Comparison of ENCODE assay signal across 19 mouse cellular contexts in genomic region chr1:74289740-74290139, GRCm38 (mm10). TPM values are rescaled to one million over a fixed set of nuclear protein-coding genes. Genes with fewer than 3 reads are reported as not detected.
DNase-seq lines count a peak whose midpoint lies in the region; ATAC-seq lines count a peak whose summit lies in the region.
"Had no signal": no experiment of that assay in that cellular context is flagged by ENCODE, and none has a peak within 500 bp of the region (broad histone marks: within the 10 kb centered on the region; RNA-seq: fewer than 3 reads in every experiment).

No protein-coding gene starts in this region.

- H3K36me3 ChIP-seq in heart, embryonic 11.5 days (ENCODE audit: control insufficient read depth, insufficient read depth, low read length): peaks cover 14% of the 10 kb centered on the region
- peaks cover 65% of the 10 kb centered on the region for H3K36me3 ChIP-seq in limb, embryonic 13.5 days
- H3K36me3 ChIP-seq in limb, embryonic 10.5 days: peaks cover 68% of the 10 kb centered on the region
- H3K36me3 ChIP-seq in heart, embryonic 16.5 days (ENCODE audit: control insufficient read depth, insufficient read depth): peaks cover 26% of the 10 kb centered on the region
- H3K36me3 ChIP-seq in liver, embryonic 13.5 days: peaks cover 58% of the 10 kb centered on the region

- ATAC-seq in heart, embryonic 11.5 days (replicated peaks; ENCODE audit: insufficient number of reproducible peaks, low FRiP score, low TSS enrichment): no peak
- no peak for ATAC-seq in limb, embryonic 13.5 days (ENCODE audit: low FRiP score, low read depth)
- ATAC-seq in heart, embryonic 16.5 days (replicated peaks; ENCODE audit: extremely low read depth, insufficient read depth, low FRiP score): no peak
- no peak for ATAC-seq in liver, embryonic 13.5 days (ENCODE audit: low read depth)
- ATAC-seq: CD4-positive, CD25-positive, alpha-beta regulatory T cell, adult 4 months had no signal

- intact Hi-C loops in heart, postnatal 14 days (cut with DNase I): loop anchor here (1.0 to 5.0 kb wide), 4 partner anchors 19 to 163 kb away; partner anchors contain the start of gene Catip

- no peak overlapping the region for H3K4me3 ChIP-seq in heart, embryonic 11.5 days (ENCODE audit: low read depth, low read length)
- H3K4me3 ChIP-seq in limb, embryonic 13.5 days: no peak overlapping the region
- H3K4me3 ChIP-seq in limb, embryonic 10.5 days: no peak overlapping the region
- H3K4me3 ChIP-seq in heart, embryonic 16.5 days (ENCODE audit: low read length): no peak overlapping the region
- no peak overlapping the region for H3K4me3 ChIP-seq in liver, embryonic 13.5 days (replicated peaks)
- H3K4me3 ChIP-seq: limb, embryonic 12.5 days; midbrain, embryonic 12.5 days; myocyte had no signal

- no peak for DNase-seq in heart, postnatal 14 days
- DNase-seq in limb, embryonic 10.5 days (ENCODE audit: low spot score): no peak
- DNase-seq in liver, embryonic 13.5 days: no peak
- DNase-seq in natural killer cell, adult 2 months (ENCODE audit: low spot score in 2 of 2): no peak
- DNase-seq: adrenal gland, adult 8-10 months; gastrocnemius, postnatal 36 days; kidney, adult 8-10 months; spleen, adult 18-20 months; thymus, postnatal 36 days had no signal

- H3K4me2 ChIP-seq in heart, embryonic 11.5 days: no peak overlapping the region
- H3K4me2 ChIP-seq in limb, embryonic 13.5 days (replicated peaks): no peak overlapping the region
- H3K4me2 ChIP-seq in heart, embryonic 16.5 days (ENCODE audit: low read depth, low read length): 0 out of 2 replicates have a peak overlapping the region, but pooled peaks have one; percentile 24
- no peak overlapping the region for H3K4me2 ChIP-seq in liver, embryonic 13.5 days
- H3K4me2 ChIP-seq: hindbrain, embryonic 14.5 days; limb, embryonic 12.5 days; midbrain, embryonic 12.5 days had no signal

- no peaks in the 10 kb centered on the region for H3K9me3 ChIP-seq in heart, embryonic 11.5 days (replicated peaks; ENCODE audit: control insufficient read depth, low read length)
- H3K9me3 ChIP-seq in limb, embryonic 13.5 days: no peaks in the 10 kb centered on the region
- H3K9me3 ChIP-seq in limb, embryonic 10.5 days (replicated peaks): no peaks in the 10 kb centered on the region
- H3K9me3 ChIP-seq in heart, embryonic 16.5 days (replicated peaks; ENCODE audit: control insufficient read depth, low read length): no peaks in the 10 kb centered on the region
- no peaks in the 10 kb centered on the region for H3K9me3 ChIP-seq in liver, embryonic 13.5 days (replicated peaks)
- H3K9me3 ChIP-seq: limb, embryonic 12.5 days; midbrain, embryonic 12.5 days had no signal

- H3K27ac ChIP-seq in heart, embryonic 11.5 days (ENCODE audit: low read depth, low read length): peak overlapping the region; percentile 22
- H3K27ac ChIP-seq in limb, embryonic 13.5 days: no peak overlapping the region
- no peak overlapping the region for H3K27ac ChIP-seq in limb, embryonic 10.5 days
- H3K27ac ChIP-seq in heart, embryonic 16.5 days (ENCODE audit: low read length): peak overlapping the region; percentile 92
- 0 out of 2 replicates have a peak overlapping the region, but pooled peaks have one; percentile 21 for H3K27ac ChIP-seq in liver, embryonic 13.5 days
- H3K27ac ChIP-seq: hindbrain, embryonic 14.5 days; limb, embryonic 12.5 days; macrophage; midbrain, embryonic 12.5 days had no signal

- 59% methylated on average over 2 of the region's 2 CpGs for WGBS in heart, embryonic 11.5 days (ENCODE audit: insufficient replicate concordance)
- 81% methylated on average over 2 of the region's 2 CpGs for WGBS in limb, embryonic 13.5 days
- WGBS in limb, embryonic 10.5 days: 74% methylated on average over 2 of the region's 2 CpGs
- WGBS in heart, embryonic 16.5 days: 51% methylated on average over 2 of the region's 2 CpGs
- WGBS in liver, embryonic 13.5 days (ENCODE audit: insufficient replicate concordance): 80% methylated on average over 2 of the region's 2 CpGs

- H3K27me3 ChIP-seq in heart, embryonic 11.5 days (ENCODE audit: control insufficient read depth, insufficient read depth, low read length): no peaks in the 10 kb centered on the region
- no peaks in the 10 kb centered on the region for H3K27me3 ChIP-seq in limb, embryonic 13.5 days
- no peaks in the 10 kb centered on the region for H3K27me3 ChIP-seq in limb, embryonic 10.5 days (ENCODE audit: low read depth, poor library complexity, severe bottlenecking)
- H3K27me3 ChIP-seq in heart, embryonic 16.5 days (ENCODE audit: control insufficient read depth, insufficient read depth, low read length): no peaks in the 10 kb centered on the region
- no peaks in the 10 kb centered on the region for H3K27me3 ChIP-seq in liver, embryonic 13.5 days
- H3K27me3 ChIP-seq: limb, embryonic 12.5 days; midbrain, embryonic 12.5 days had no signal

- H3K4me1 ChIP-seq in heart, embryonic 11.5 days (ENCODE audit: control insufficient read depth, insufficient read depth, low read length): peaks cover 50% of the 10 kb centered on the region
- peaks cover 21% of the 10 kb centered on the region for H3K4me1 ChIP-seq in limb, embryonic 13.5 days
- peaks cover 16% of the 10 kb centered on the region for H3K4me1 ChIP-seq in limb, embryonic 10.5 days
- peaks cover 77% of the 10 kb centered on the region for H3K4me1 ChIP-seq in heart, embryonic 16.5 days (ENCODE audit: control insufficient read depth, insufficient read depth, low read length)
- H3K4me1 ChIP-seq in liver, embryonic 13.5 days (replicated peaks): peaks cover 65% of the 10 kb centered on the region

- no peak overlapping the region for H3K9ac ChIP-seq in heart, embryonic 11.5 days (ENCODE audit: low read depth, low read length)
- 0 out of 2 replicates have a peak overlapping the region, but pooled peaks have one; percentile 8 for H3K9ac ChIP-seq in limb, embryonic 13.5 days
- H3K9ac ChIP-seq in heart, embryonic 16.5 days (ENCODE audit: low read length): peak overlapping the region; percentile 55
- no peak overlapping the region for H3K9ac ChIP-seq in liver, embryonic 13.5 days
- H3K9ac ChIP-seq: hindbrain, embryonic 14.5 days; limb, embryonic 12.5 days; midbrain, embryonic 12.5 days had no signal

RNA-seq across cellular contexts. Expression of gene Pnkd, which starts 5.0 kb away (rescaled TPM):
- 225 and 231 TPM in 2 replicates for polyA plus RNA-seq in heart, embryonic 11.5 days (2014; fragmentation: Nextera tagmentation; extraction: Ambion mirVana)
- 100 to 1,000 TPM; 190 to 191 TPM for total RNA-seq in heart, postnatal 14 days (2021)
- 108 and 112 TPM in 2 replicates for polyA plus RNA-seq in limb, embryonic 13.5 days (2015; fragmentation: Nextera tagmentation; extraction: Ambion mirVana)
- polyA plus RNA-seq in limb, embryonic 10.5 days (2016; fragmentation: Nextera tagmentation; extraction: Ambion mirVana): 113 and 121 TPM in 2 replicates
- polyA plus RNA-seq in heart, embryonic 16.5 days (2015; fragmentation: Nextera tagmentation; extraction: Ambion mirVana): 314 and 324 TPM in 2 replicates
- 36.5 and 39.8 TPM in 2 replicates for polyA plus RNA-seq in liver, embryonic 13.5 days (2015; fragmentation: Nextera tagmentation; extraction: Ambion mirVana)

RNA-seq across cellular contexts. Expression of gene Aamp, which starts 5.2 kb away (rescaled TPM):
- 173 and 193 TPM in 2 replicates for polyA plus RNA-seq in heart, embryonic 11.5 days (2014; fragmentation: Nextera tagmentation; extraction: Ambion mirVana)
- total RNA-seq in heart, postnatal 14 days (2021): 10 to 100 TPM; 95.5 to 98.9 TPM
- polyA plus RNA-seq in limb, embryonic 13.5 days (2015; fragmentation: Nextera tagmentation; extraction: Ambion mirVana): 220 and 232 TPM in 2 replicates
- polyA plus RNA-seq in limb, embryonic 10.5 days (2016; fragmentation: Nextera tagmentation; extraction: Ambion mirVana): 263 and 272 TPM in 2 replicates
- 214 and 223 TPM in 2 replicates for polyA plus RNA-seq in heart, embryonic 16.5 days (2015; fragmentation: Nextera tagmentation; extraction: Ambion mirVana)
- 104 and 107 TPM in 2 replicates for polyA plus RNA-seq in liver, embryonic 13.5 days (2015; fragmentation: Nextera tagmentation; extraction: Ambion mirVana)

RNA-seq across cellular contexts. Expression of gene Gpbar1, which starts 11.4 kb away (rescaled TPM):
- 0.83 and 1.0 TPM in 2 replicates for polyA plus RNA-seq in heart, embryonic 11.5 days (2014; fragmentation: Nextera tagmentation; extraction: Ambion mirVana)
- not detected for total RNA-seq in heart, postnatal 14 days (2021)
- 0.18 and 0.31 TPM in 2 replicates for polyA plus RNA-seq in limb, embryonic 13.5 days (2015; fragmentation: Nextera tagmentation; extraction: Ambion mirVana)
- 0.26 TPM in 1 of 2 replicates, not detected in the other for polyA plus RNA-seq in limb, embryonic 10.5 days (2016; fragmentation: Nextera tagmentation; extraction: Ambion mirVana)
- polyA plus RNA-seq in heart, embryonic 16.5 days (2015; fragmentation: Nextera tagmentation; extraction: Ambion mirVana): 0.22 and 0.30 TPM in 2 replicates
- 0.64 and 0.75 TPM in 2 replicates for polyA plus RNA-seq in liver, embryonic 13.5 days (2015; fragmentation: Nextera tagmentation; extraction: Ambion mirVana)
- total RNA-seq: adrenal gland, adult 8-10 months; gastrocnemius, postnatal 36 days; MEL had no signal
- polyA plus RNA-seq: macrophage; midbrain, embryonic 12.5 days had no signal

RNA-seq across cellular contexts. Expression of gene Tmbim1, which starts 15.7 kb away (rescaled TPM):
- 29.2 and 37.1 TPM in 2 replicates for polyA plus RNA-seq in heart, embryonic 11.5 days (2014; fragmentation: Nextera tagmentation; extraction: Ambion mirVana)
- total RNA-seq in heart, postnatal 14 days (2021): 10 to 100 TPM; 34.6 to 39.4 TPM
- polyA plus RNA-seq in limb, embryonic 13.5 days (2015; fragmentation: Nextera tagmentation; extraction: Ambion mirVana): 30.6 and 31.7 TPM in 2 replicates
- 10.7 and 12.0 TPM in 2 replicates for polyA plus RNA-seq in limb, embryonic 10.5 days (2016; fragmentation: Nextera tagmentation; extraction: Ambion mirVana)
- 51.2 and 51.4 TPM in 2 replicates for polyA plus RNA-seq in heart, embryonic 16.5 days (2015; fragmentation: Nextera tagmentation; extraction: Ambion mirVana)
- polyA plus RNA-seq in liver, embryonic 13.5 days (2015; fragmentation: Nextera tagmentation; extraction: Ambion mirVana): 15.9 and 18.0 TPM in 2 replicates

RNA-seq across cellular contexts. Expression of gene Arpc2, which starts 53.9 kb away (rescaled TPM):
- polyA plus RNA-seq in heart, embryonic 11.5 days (2014; fragmentation: Nextera tagmentation; extraction: Ambion mirVana): 387 and 411 TPM in 2 replicates
- 100 to 1,000 TPM; 143 to 165 TPM for total RNA-seq in heart, postnatal 14 days (2021)
- 384 and 389 TPM in 2 replicates for polyA plus RNA-seq in limb, embryonic 13.5 days (2015; fragmentation: Nextera tagmentation; extraction: Ambion mirVana)
- polyA plus RNA-seq in limb, embryonic 10.5 days (2016; fragmentation: Nextera tagmentation; extraction: Ambion mirVana): 355 and 369 TPM in 2 replicates
- 415 and 472 TPM in 2 replicates for polyA plus RNA-seq in heart, embryonic 16.5 days (2015; fragmentation: Nextera tagmentation; extraction: Ambion mirVana)
- polyA plus RNA-seq in liver, embryonic 13.5 days (2015; fragmentation: Nextera tagmentation; extraction: Ambion mirVana): 226 and 264 TPM in 2 replicates

Comparison
In these comparisons a context has a peak if more than half of its experiments do, and no peak if none do; other contexts are left out.
1. H3K9ac ChIP-seq: peak in limb, embryonic 13.5 days (single experiment) and heart, embryonic 16.5 days (single experiment); none in heart, embryonic 11.5 days (single experiment) and liver, embryonic 13.5 days (single experiment).
2. H3K27ac ChIP-seq: peak in heart, embryonic 11.5 days (single experiment), heart, embryonic 16.5 days (single experiment) and liver, embryonic 13.5 days (single experiment); none in limb, embryonic 13.5 days (single experiment) and limb, embryonic 10.5 days (single experiment).